Mouse (Mus musculus) CH12.LX (cell line): ENCODE data around the gene Ak4. TPM values are rescaled to one million over a fixed set of nuclear protein-coding genes. Genes with fewer than 3 reads are reported as not detected.

Experiments used
- DNase-seq: peaks from one replicate; pipeline ENCODE4 v3.0.0-alpha.2; 2013; ENCODE audit errors: extremely low read depth
- H3K27ac ChIP-seq: 2 replicates; pipeline ENCODE4 v1.5.1; 2012; ENCODE audit warnings: low read depth, mild to moderate bottlenecking, control low read depth, moderate library complexity; ENCODE audit not compliant: insufficient read depth
- H3K27me3 ChIP-seq: replicated peaks from 2 replicates; pipeline ENCODE3; 2012; ENCODE audit warnings: inconsistent platforms
- H3K36me3 ChIP-seq, 2 experiments: replicated peaks in 1 of 2; 2 replicates each; pipeline versions ENCODE3 to v1.6.1; 2012; ENCODE audit warnings: inconsistent platforms in 1 of 2, low read length in 1 of 2, mild to moderate bottlenecking in 1 of 2, mixed read lengths in 1 of 2, moderate library complexity in 1 of 2; ENCODE audit not compliant: control insufficient read depth in 1 of 2, insufficient read depth in 1 of 2
- H3K4me1 ChIP-seq, 2 experiments: 2 replicates each; pipeline ENCODE4 v1.6.1; 2012; ENCODE audit warnings: inconsistent platforms in 1 of 2, moderate library complexity in 1 of 2; ENCODE audit not compliant: insufficient read depth in 2 of 2, control insufficient read depth in 1 of 2
- H3K4me2 ChIP-seq: 2 replicates; pipeline ENCODE4 v1.6.1; 2012; ENCODE audit warnings: low read depth, mild to moderate bottlenecking, control low read depth; ENCODE audit not compliant: poor library complexity, insufficient read depth, severe bottlenecking
- H3K4me3 ChIP-seq, 3 experiments: fragments of 150-350 bp in 1 of 3; sonication (generic) in 1 of 3; replicated peaks in 1 of 3; 2 replicates each; pipeline versions ENCODE3 to v1.5.1; 2011 to 2012; ENCODE audit warnings: low read depth in 2 of 3, low read length in 2 of 3, mild to moderate bottlenecking in 2 of 3, moderate library complexity in 2 of 3, control low read depth in 1 of 3, improper control_type of control experiment in 1 of 3, inconsistent platforms in 1 of 3, mixed read lengths in 1 of 3; ENCODE audit not compliant: poor library complexity in 1 of 3
- H3K79me2 ChIP-seq: replicated peaks from 2 replicates; pipeline ENCODE4 v1.6.1; 2012; ENCODE audit warnings: mild to moderate bottlenecking, moderate library complexity; ENCODE audit not compliant: control insufficient read depth, poor library complexity, insufficient read depth, severe bottlenecking; ENCODE audit errors: extremely low read depth
- H3K9ac ChIP-seq: 2 replicates; pipeline ENCODE4 v1.6.1; 2012; ENCODE audit warnings: low read depth, mild to moderate bottlenecking, control low read depth, moderate library complexity; ENCODE audit not compliant: insufficient read depth
- H3K9me3 ChIP-seq: replicated peaks from 2 replicates; pipeline ENCODE3; 2012; ENCODE audit warnings: low read length, inconsistent platforms, mixed read lengths
- CTCF ChIP-seq, 2 experiments: IDR thresholded peaks in 1 of 2; conservative IDR thresholded peaks in 1 of 2; 2 replicates each; pipeline ENCODE4 v1.5.1; 2011 to 2012; ENCODE audit warnings: low read depth in 2 of 2, low read length in 2 of 2, improper control_type of control experiment in 1 of 2, inconsistent platforms in 1 of 2, mild to moderate bottlenecking in 1 of 2, moderate library complexity in 1 of 2
- ELF1 ChIP-seq: IDR thresholded peaks from 2 replicates; pipeline ENCODE4 v1.6.1; 2014; ENCODE audit warnings: low read depth, mild to moderate bottlenecking, inconsistent platforms, low read length, improper control_type of control experiment
- EP300 ChIP-seq: IDR thresholded peaks from 2 replicates; pipeline ENCODE4 v1.6.1; 2011; ENCODE audit warnings: low read length, improper control_type of control experiment
- ETS1 ChIP-seq: conservative IDR thresholded peaks from 2 replicates; pipeline ENCODE4 v1.6.1; 2012; ENCODE audit warnings: low read depth, mild to moderate bottlenecking, inconsistent platforms, low read length, improper control_type of control experiment, moderate library complexity
- GABPA ChIP-seq: IDR thresholded peaks from 2 replicates; pipeline ENCODE4 v1.6.1; 2012; ENCODE audit warnings: low read depth, low read length, improper control_type of control experiment, inconsistent platforms; ENCODE audit not compliant: insufficient replicate concordance
- JUN ChIP-seq: IDR thresholded peaks from 2 replicates; pipeline ENCODE4 v1.6.1; 2011; ENCODE audit warnings: low read depth, mild to moderate bottlenecking, low read length, improper control_type of control experiment, moderate library complexity; ENCODE audit not compliant: insufficient read depth
- KAT2A ChIP-seq: IDR thresholded peaks from 2 replicates; pipeline ENCODE4 v1.6.1; 2012; ENCODE audit warnings: low read length, improper control_type of control experiment, inconsistent platforms; ENCODE audit not compliant: insufficient replicate concordance
- MAFK ChIP-seq: IDR thresholded peaks from 2 replicates; pipeline ENCODE4 v1.6.1; 2011; ENCODE audit warnings: low read length, improper control_type of control experiment; ENCODE audit not compliant: insufficient replicate concordance
- MAZ ChIP-seq: IDR thresholded peaks from 2 replicates; pipeline ENCODE4 v1.6.1; 2012; ENCODE audit warnings: low read depth, mild to moderate bottlenecking, inconsistent platforms, low read length, improper control_type of control experiment, moderate library complexity
- MEF2A ChIP-seq: IDR thresholded peaks from 2 replicates; pipeline ENCODE4 v1.6.1; 2014; ENCODE audit warnings: low read depth, mild to moderate bottlenecking, inconsistent platforms, low read length, improper control_type of control experiment, borderline replicate concordance
- MXI1 ChIP-seq: IDR thresholded peaks from 2 replicates; pipeline ENCODE4 v1.6.1; 2011; ENCODE audit warnings: mild to moderate bottlenecking, low read depth, low read length, improper control_type of control experiment
- MYC ChIP-seq: IDR thresholded peaks from 2 replicates; pipeline ENCODE4 v1.6.1; 2011; ENCODE audit warnings: low read depth, mild to moderate bottlenecking, improper control_type of control experiment, low read length
- POLR2A ChIP-seq: IDR thresholded peaks from 2 replicates; pipeline ENCODE4 v1.6.1; 2011; ENCODE audit warnings: low read depth, mild to moderate bottlenecking, improper control_type of control experiment, low read length
- RAD21 ChIP-seq: IDR thresholded peaks from 2 replicates; pipeline ENCODE4 v1.6.1; 2011; ENCODE audit warnings: low read depth, mild to moderate bottlenecking, low read length, improper control_type of control experiment, moderate library complexity
- RCOR1 ChIP-seq: conservative IDR thresholded peaks from 2 replicates; pipeline ENCODE4 v1.6.1; 2012; ENCODE audit warnings: low read depth, mild to moderate bottlenecking, inconsistent platforms, low read length, improper control_type of control experiment
- SIN3A ChIP-seq: IDR thresholded peaks from 2 replicates; pipeline ENCODE4 v1.6.1; 2012; ENCODE audit warnings: low read length, improper control_type of control experiment, inconsistent platforms
- SMC3 ChIP-seq: IDR thresholded peaks from 2 replicates; pipeline ENCODE4 v1.6.1; 2011; ENCODE audit warnings: low read depth, low read length, improper control_type of control experiment
- TCF12 ChIP-seq: IDR thresholded peaks from 2 replicates; pipeline ENCODE4 v1.6.1; 2014; ENCODE audit warnings: low read depth, mild to moderate bottlenecking, inconsistent platforms, low read length, improper control_type of control experiment
- USF2 ChIP-seq: conservative IDR thresholded peaks from 2 replicates; pipeline ENCODE4 v1.6.1; 2011; ENCODE audit warnings: low read depth, low read length, improper control_type of control experiment
- ZKSCAN1 ChIP-seq: IDR thresholded peaks from 2 replicates; pipeline ENCODE4 v1.6.1; 2012; ENCODE audit warnings: low read depth, inconsistent platforms, low read length, improper control_type of control experiment, borderline replicate concordance
- ZMIZ1 ChIP-seq: IDR thresholded peaks from 2 replicates; pipeline ENCODE4 v1.6.1; 2012; ENCODE audit warnings: low read depth, mild to moderate bottlenecking, inconsistent platforms, low read length, improper control_type of control experiment
- ZNF384 ChIP-seq: IDR thresholded peaks from 2 replicates; pipeline ENCODE4 v1.6.1; 2012; ENCODE audit warnings: low read depth, low read length, improper control_type of control experiment, inconsistent platforms
- dilution Hi-C: fragments of 300-500 bp; cut with MboI; formaldehyde crosslinking; loops from 2 replicates; pipeline ENCODE4 v1.14.3; 2020; ENCODE audit warnings: low sequenced_read_pairs; ENCODE audit not compliant: extremely low pct_unique_long_range_greater_than_20kb, extremely low pct_ligation_motif_present
- in situ Hi-C: fragments of 300-500 bp; cut with MboI; formaldehyde crosslinking; loops from 3 replicates; pipeline ENCODE4 v1.14.3; 2019; ENCODE audit warnings: low sequenced_read_pairs, low pct_ligation_motif_present, low pct_unique_long_range_greater_than_20kb, mixed read lengths
- polyA plus RNA-seq: library from polyadenylated mRNA; unstranded; fragments of >175 nt; gene quantifications from 2 replicates; pipeline ENCODE4 v1.2.1, GENCODE M21; 2012; ENCODE audit warnings: low read depth; ENCODE audit not compliant: insufficient read length
- total RNA-seq, 2 experiments: library from RNA; depleted of rRNA; stranded (reverse); fragments of 300-350 nt in 1 of 2; fragments of >200 nt in 1 of 2; gene quantifications; 2 replicates each; pipeline ENCODE4 v1.2.3; 2012 to 2014

The Ak4 gene
- total and polyA plus RNA-seq, 3 experiments, result 11.8 to 49.4 (median 23.0) TPM

DNA sequence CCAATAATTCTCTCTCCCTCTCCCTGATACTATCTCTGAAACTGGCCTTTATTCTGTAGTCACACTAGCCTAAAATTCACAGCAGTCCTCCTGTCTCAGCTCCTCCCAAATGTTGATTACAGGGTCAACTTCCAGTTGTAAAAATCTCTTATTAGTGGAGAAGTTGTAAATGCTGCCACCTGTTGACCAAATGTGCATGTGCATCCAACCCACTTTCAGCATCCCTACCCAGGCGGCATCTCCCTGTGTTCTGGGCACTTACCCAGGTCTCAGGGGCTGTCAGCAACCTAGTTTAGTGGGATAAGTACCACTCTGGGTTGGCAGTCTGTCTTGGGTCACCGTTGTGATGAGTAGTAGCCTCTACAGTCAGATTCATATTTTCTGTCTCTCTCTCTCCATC, 39.3 kb downstream of the Ak4 start:
- Histone ChIP-seq H3K4me3 (no peak overlapping the region), H3K9me3 (no peaks in the 10 kb centered on the region), H3K4me2 (no peak overlapping the region), H3K27ac (no peak overlapping the region), H3K9ac (no peak overlapping the region), H3K36me3 (peaks cover 0 to 42% of the 10 kb centered on the region in 2 experiments), H3K79me2 (no peaks in the 10 kb centered on the region), H3K4me1 (no peaks in the 10 kb centered on the region), H3K27me3 (no peaks in the 10 kb centered on the region)
- no peak for TF ChIP-seq USF2
- TF ChIP-seq RAD21, result peak; percentile 58
- peak; percentile 71 for TF ChIP-seq SMC3
- no peak for TF ChIP-seq ZKSCAN1
- TF ChIP-seq POLR2A, result no peak
- peak; percentile 39 to 77; a peak in 3 of 4 replicates for TF ChIP-seq CTCF (conservative IDR thresholded peaks at IDR 0.05 in 1 of 2, IDR thresholded peaks at IDR 0.05 in 1 of 2; ENCODE audit: low read depth in 2 of 2, low read length in 2 of 2)
- in situ Hi-C loops (no loop called here), dilution Hi-C loops (no loop called here)
- peak; percentile 35 for DNase-seq

DNA sequence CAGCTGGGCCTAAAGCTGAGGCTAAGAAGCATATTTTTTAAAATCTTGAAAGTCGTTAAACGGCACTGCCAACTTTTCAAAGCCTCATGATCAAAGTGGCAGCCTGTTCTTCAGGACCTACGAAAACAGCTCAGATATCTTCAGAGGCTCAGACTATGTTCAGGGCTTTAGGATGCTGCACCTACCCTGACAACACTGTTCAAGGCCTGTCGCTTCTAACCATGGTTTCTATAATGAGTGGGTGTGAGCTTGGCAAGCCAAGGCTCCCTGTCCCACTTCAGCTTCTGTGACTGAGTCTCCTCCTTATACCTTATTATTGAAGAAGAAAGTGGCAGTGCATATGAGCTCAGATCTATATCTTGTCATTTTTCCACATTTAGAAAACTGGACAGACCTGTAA, 40.3 kb downstream of the Ak4 start:
- TF ChIP-seq MEF2A (no peak), ZMIZ1 (no peak), TCF12 (no peak), ETS1 (no peak), POLR2A (no peak)
- in situ Hi-C loops (no loop called here), dilution Hi-C loops (no loop called here)
- Histone ChIP-seq H3K27ac (no peak overlapping the region), H3K9ac (no peak overlapping the region), H3K79me2 (no peaks in the 10 kb centered on the region), H3K4me2 (no peak overlapping the region), H3K27me3 (no peaks in the 10 kb centered on the region), H3K36me3 (peaks cover 0 to 41% of the 10 kb centered on the region in 2 experiments), H3K4me1 (no peaks in the 10 kb centered on the region), H3K9me3 (no peaks in the 10 kb centered on the region), H3K4me3 (no peak overlapping the region)
- DNase-seq, result no peak

DNA sequence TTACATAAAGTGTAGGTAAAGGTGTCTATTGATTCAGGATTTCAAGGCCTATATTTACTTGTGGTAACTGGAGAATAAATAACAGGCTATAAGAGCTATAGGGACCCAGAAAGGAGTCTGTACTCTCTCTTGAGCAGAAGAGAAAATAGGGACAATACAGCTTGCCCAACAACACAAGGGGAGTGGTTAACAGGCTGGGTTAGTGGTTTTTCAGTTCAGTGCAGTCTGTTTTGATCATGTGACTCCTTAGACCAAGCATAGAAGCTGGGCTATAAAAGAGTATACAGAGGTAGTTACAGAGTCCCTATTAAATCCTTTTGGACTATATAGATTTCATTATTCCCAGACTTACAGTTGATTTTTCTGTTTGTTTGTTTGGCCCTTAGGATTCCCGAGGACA, 41.0 kb downstream of the Ak4 start:
- DNase-seq, result no peak
- Histone ChIP-seq H3K36me3 (peaks cover 0 to 47% of the 10 kb centered on the region in 2 experiments), H3K4me3 (no peak overlapping the region), H3K27me3 (no peaks in the 10 kb centered on the region), H3K9me3 (no peaks in the 10 kb centered on the region), H3K4me2 (no peak overlapping the region), H3K4me1 (no peaks in the 10 kb centered on the region), H3K79me2 (no peaks in the 10 kb centered on the region), H3K9ac (no peak overlapping the region), H3K27ac (no peak overlapping the region)
- in situ Hi-C loops, result no loop called here
- dilution Hi-C loops, result no loop called here
- TF ChIP-seq SMC3 (no peak), RCOR1 (no peak), KAT2A (no peak), MYC (no peak), MAZ (no peak), MEF2A (no peak), EP300 (no peak), GABPA (no peak), SIN3A (no peak), JUN (no peak), MAFK (no peak), RAD21 (no peak), POLR2A (no peak), ZNF384 (no peak), ELF1 (no peak), ETS1 (no peak), MXI1 (no peak)
